Mouse (Mus musculus): ENCODE results near the gene Syvn1.
A peak's percentile ranks its signal among the peaks of the same experiment; 100 is the strongest.
"Not testable (repeated sequence)": the region's sequence is repeated elsewhere in the genome, so short reads cannot be mapped to it uniquely, and the experiment has no call there.

Syvn1 gene

GRCm38 (mm10) chr19:6042293-6042692 lies 4.1 kb upstream of the Syvn1 start:
- DNase-seq, result peak; percentile 33

DNA sequence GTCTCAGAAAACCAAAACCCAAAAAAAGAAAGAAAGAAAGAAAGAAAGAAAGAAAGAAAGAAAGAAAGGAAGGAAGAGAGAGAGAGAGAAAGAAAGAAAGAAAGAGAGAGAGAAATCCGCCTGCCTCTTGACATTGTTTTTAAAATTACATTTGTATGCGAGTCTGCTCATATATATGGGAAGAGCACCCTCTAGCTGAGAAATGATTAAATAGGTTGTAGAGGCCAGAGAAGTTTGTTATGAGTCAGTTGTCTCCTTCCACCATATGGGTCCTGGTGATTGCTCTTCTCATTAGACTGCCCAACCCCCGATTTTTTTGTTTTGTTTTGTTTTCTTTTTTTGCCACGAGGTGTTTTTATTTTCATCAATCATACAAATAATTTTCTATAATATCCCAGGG lies 2.3 kb upstream of the Syvn1 start:
- DNase-seq, result not testable (repeated sequence)

DNA sequence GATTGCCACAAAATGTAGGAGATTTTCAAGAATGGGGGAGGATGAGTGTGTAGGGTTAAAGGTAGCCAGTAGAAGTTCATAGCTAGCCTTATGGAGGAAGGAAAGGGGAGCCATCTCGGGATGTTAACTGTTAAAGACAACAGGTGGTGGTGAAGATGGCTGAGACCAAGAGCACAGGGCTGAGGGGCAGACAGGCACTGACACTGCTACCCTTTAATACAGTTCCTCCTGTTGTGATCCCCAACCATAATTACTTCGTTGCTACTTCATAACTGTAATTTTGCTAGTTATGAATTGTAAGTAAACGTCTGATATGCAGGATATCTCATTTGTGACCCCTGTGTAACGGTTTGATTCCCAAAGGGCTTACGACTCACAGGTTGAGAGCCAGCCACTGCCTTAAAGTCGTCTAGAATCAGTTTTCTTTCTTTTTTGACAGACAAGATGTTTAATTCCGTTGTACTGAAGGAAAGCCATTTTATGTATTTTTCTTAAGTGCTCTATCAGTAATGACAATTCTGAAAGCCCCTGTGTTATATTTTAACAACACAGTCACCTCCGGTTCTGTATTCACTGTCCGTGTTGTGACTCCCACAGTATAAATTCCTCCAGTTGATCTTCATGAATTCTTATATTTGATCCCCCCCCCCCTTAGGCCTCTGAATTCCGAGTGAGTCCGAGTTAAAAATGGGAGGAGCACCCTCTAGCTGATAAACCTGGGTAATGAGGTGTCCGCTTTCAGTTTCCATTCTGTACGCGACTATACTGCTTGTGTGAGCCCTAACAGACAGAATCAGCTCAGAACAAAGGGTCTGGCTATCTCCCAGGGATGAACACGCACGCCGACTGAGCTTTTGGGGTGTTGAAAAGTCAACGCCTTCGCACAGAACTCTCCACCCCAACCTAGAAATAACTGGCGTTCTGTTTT lies 746 bp upstream of the Syvn1 start:
- peak; percentile 24 for DNase-seq

DNA sequence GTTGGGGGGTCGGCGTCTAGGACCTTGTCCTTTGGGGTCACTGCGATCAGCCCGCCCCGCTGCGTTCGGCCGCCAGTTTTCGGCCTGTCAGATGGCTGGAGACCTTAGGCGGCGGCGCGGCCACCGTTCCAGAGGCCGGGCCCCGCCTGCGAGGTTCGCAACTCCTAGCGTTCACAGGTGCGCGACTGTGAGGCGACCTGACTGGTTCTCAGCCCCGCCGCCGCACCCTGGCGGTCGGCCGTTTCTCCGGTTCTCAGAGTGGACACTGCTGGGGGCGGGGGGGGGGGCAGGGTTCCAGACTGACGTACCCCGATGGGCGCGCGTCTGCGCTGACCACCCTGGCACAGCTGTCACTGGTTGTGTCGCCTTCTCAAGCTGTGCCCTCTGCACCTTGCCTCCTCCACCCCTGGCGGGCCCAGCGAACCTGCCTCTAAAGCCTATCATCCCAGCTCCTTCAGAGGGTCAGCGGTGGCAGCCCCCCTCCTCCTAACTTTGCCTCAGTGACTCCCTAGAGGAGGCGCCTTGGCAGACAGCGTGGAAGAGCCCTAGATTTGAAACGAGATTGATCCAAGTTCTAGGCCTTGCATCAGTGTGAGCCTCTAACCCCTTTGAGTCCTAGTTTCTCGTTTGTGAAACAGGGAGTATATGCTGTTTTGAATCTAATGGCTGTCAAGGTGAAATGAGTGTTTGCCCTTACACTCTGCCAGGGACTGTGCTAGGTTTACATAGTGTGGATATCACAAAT lies 950 bp downstream of the Syvn1 start:
- peak; percentile 73 for DNase-seq

- DNase-seq, result peak; percentile 50
These were observed 1.5 kb downstream of the Syvn1 start for GRCm38 (mm10) chr19:6047899-6048166.

- peak; percentile 35 for DNase-seq
These were observed 2.5 kb downstream of the Syvn1 start for GRCm38 (mm10) chr19:6048681-6049410.

GRCm38 (mm10) chr19:6052516-6052915 lies 6.1 kb downstream of the Syvn1 start:
- peak; percentile 25 for DNase-seq

DNA sequence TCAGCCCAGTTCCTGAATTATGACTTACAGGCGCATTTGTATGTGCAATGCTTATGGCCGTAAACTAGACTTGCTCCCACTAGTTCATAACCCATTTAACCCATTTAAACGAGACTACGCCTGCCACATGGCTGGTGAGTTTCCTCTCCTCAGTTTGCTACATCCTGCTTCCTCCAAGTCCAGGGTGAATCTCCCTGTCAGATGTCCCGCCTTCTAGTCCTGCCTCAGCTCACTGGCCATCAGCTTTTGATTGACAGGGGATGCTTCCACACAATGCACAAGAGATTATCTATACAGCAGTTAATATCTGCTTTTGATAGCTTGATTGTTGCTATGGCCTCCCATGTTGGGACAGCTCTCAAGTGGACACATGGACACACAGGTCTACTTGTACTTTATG lies 7.9 kb downstream of the Syvn1 start:
- DNase-seq, result peak; percentile 18

GRCm38 (mm10) chr19:6056696-6057095 lies 10.3 kb downstream of the Syvn1 start:
- DNase-seq, result peak; percentile 56

- DNase-seq, result peak; percentile 99
These were observed 11.1 kb downstream of the Syvn1 start, which contains the start of the genes Mrpl49 and Fau for GRCm38 (mm10) chr19:6057313-6058096. Gene Mrpl49 (minus strand): TSS chr19:6057785. Gene Fau (plus strand): TSS chr19:6057844.

DNA sequence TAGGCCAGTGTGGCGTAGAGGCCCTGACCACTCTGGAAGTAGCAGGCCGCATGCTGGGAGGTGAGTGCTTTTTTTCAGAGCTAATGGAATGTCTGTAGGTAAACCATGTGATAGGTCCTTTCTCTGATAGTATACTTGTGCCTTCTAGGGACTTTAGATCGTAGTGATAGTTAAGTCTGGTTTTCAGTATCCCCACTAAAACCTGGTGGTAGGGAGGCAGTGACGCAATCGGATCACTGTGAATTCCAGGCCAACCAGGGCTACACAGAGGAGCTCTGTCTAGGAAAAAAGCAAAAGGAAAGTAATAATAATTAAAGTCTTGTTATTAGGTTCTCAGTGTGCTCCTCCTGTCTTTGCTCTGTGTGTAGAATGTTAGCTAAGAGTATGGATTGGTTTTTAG lies 12.1 kb downstream of the Syvn1 start:
- DNase-seq, result no peak

DNA sequence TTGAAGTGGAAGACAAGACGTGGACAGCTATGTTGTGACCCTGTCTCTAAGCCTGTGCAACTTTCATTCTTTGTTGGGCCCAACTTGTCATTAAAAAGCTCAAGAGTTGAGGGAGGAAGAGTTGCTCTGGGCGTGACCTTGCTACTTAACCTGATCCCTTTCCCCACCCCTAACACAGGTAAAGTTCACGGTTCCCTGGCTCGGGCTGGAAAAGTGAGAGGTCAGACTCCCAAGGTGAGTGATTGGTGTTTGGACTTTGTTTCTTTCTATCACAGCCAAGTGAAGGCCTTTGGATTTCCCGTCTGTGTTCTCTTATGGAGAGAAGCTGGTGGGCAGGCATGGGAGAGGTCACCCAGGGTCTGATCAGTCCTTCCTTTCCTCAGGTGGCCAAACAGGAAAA lies 12.6 kb downstream of the Syvn1 start:
- DNase-seq, result peak; percentile 37

GRCm38 (mm10) chr19:6061021-6061533 lies 14.7 kb downstream of the Syvn1 start, which contains the start of gene Znhit2:
Gene Znhit2 (plus strand): TSS chr19:6061192.
- DNase-seq, result peak; percentile 89

GRCm38 (mm10) chr19:6061641-6062302 lies 15.4 kb downstream of the Syvn1 start:
- DNase-seq, result no peak

DNA sequence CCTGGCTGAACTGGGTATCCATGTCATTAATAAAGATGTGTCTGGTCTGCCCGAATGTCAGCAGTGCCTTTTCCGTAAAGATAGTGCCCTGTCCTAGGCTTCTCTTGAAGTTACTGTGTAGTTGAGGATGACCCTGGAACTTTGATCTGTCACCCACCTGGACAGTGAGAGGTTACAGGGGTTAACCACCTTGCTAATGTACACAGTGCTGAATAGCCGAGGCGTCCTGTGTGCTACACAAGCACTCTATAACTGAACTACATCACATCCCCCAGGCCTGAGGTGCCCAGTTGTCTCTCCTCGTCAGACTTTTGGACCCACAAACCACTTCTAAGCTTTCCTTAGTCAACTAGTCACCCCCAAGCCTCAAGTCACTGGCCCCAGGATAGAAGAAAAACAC lies 16.0 kb downstream of the Syvn1 start:
- DNase-seq, result no peak

DNA sequence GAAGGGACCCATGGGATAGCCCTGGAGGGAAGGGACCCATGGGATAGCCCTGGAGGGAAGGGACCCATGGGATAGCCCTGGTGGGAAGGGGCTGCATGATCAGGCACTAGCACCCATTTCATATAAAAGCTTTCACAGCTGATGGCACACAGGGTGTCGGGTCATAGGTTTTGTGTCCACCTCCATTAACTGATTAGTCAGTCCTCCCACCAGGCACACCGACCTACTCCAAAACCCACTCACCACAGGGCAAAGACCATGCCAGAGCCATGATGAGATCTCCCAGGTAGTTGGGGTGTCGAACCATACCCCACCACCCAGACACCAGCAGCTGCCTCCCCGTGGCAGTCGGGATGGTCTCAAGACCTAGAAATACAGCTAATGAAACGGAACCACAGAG lies 16.7 kb downstream of the Syvn1 start:
- no peak for DNase-seq

DNA sequence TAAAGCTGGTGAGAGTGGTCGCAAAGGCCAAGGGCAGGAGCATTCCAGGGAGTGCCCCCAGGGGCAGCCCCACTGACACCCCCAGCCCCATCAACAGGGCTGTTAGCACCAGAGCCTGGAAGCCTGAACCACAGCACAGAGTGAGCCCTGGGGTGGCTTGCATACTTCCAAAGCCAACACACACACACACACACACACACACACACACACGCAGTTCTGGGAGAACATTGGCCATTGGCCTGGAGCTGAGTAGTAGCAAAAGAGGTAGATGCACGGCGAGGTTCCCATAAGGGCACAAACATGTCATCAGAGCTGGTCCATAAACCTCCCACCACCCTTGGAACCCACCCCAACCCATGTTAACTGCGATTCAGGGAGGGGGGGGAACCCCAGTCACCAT lies 20.2 kb downstream of the Syvn1 start:
- no peak for DNase-seq

DNA sequence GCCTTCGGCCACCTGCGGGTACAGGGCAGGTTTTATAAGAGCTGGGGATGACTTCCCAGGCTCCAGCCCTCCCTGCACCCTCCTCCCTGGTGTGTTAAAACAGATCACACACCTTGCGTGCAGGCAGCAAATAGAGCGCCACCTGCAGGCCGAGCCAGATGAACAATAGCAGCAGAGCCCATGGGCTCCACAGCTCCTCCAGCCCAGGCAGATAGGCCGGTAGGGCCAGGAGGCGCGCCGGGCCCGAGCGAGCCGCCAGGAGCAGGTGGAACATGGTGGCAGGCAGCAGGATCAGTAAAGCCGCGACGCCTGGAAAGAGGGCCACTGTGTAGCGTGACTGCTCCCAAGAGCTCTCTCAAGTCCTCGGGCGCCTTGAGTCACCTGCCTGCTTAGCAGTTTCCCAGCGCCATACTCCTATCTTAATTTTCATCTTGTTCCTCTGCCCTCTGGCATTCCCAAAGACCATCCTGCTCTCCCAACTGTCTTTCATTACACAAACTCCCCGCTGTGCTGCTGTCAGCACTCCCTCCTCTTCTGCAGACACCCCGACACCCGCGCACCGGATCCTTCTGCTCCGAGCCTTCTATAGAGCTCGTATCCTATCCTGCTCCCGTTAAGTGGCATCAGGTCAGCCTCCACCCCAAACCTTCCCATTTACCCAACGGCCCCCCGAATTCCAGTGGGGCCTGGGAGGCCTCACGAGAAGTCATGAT lies 20.8 kb downstream of the Syvn1 start:
- peak; percentile 91 for DNase-seq

DNA sequence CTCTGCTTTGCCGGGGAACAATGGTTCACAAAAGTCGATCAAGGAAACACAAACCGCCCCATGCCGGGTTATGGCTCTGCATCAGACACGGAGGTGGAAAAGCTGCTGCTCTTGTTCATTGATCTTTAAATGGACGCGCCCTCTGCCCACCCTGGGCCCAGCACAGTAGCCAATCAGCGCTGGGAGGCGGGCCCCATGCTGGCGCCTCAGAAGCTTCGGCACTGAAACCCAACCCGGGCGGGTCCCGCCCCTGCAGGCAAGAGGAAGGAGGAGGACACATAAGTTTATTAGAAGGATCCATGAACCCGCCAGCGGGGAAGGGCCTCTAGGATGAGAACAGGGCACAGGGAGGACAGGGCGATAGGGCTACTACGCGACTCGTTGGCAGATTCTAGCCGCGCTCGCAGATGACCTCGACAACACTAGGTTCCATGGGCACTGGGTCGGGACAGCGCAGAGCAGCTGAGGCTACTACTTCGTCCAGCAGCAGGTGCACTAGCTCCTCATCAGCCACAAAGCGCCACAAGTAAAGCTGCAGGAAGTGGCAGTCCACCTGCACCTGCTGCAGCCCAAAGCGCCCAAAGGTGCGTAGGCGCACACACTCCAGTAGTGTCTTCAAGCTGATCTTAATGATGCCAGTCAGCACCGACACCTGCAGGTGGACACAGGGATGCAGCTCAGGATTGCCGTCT lies 21.5 kb downstream of the Syvn1 start, which contains the start of gene Tm7sf2:
Tm7sf2 (minus strand) TSS at position 650 of the 692 bp plus-strand sequence.
- peak; percentile 87 for DNase-seq

GRCm38 (mm10) chr19:6068951-6069350 lies 22.6 kb downstream of the Syvn1 start:
- DNase-seq, result no peak

Data from cerebellum, adult 9-11 months (tissue).